Mouse (Mus musculus) ES-Bruce4 (cell line): Measurements from ENCODE around the gene Card10.

ENCODE experiments used
- CTCF ChIP-seq: IDR thresholded peaks from one replicate; pipeline ENCODE4 v1.8.1; 2011; ENCODE audit warnings: low read depth, low read length
- EP300 ChIP-seq: IDR thresholded peaks from 2 replicates; pipeline ENCODE4 v1.6.1; 2011; ENCODE audit warnings: low read depth, low read length; ENCODE audit not compliant: insufficient read depth
- POLR2A ChIP-seq: IDR thresholded peaks from one replicate; pipeline ENCODE4 v1.8.1; 2011; ENCODE audit warnings: low read length; ENCODE audit not compliant: insufficient read depth

- TF ChIP-seq CTCF (no peak), POLR2A (no peak), EP300 (no peak)
Measured at GRCm38 (mm10) chr15:78785961-78786360, 16.9 kb downstream of the Card10 start.
